Mouse (Mus musculus): ENCODE data around the gene Kat8. TPM values are rescaled to one million over a fixed set of nuclear protein-coding genes. Genes with fewer than 3 reads are reported as not detected.
"Not testable (repeated sequence)": the region's sequence is repeated elsewhere in the genome, so short reads cannot be mapped to it uniquely, and the experiment has no call there.

Gene Kat8
- polyA plus RNA-seq, 1 experiment, result 12.5 TPM

- H3K4me1 ChIP-seq (ENCODE audit: control insufficient read depth, insufficient read depth, low read length), result no peaks in the 10 kb centered on the region; the same call in 1 of the 2 replicates
- under 1% methylated on average over 26 of the region's 26 CpGs for WGBS
- peak; percentile 73; the same call in 1 of the 2 replicates for TF ChIP-seq POLR2A (IDR thresholded peaks at IDR 0.05; ENCODE audit: borderline replicate concordance, extremely low read depth, low read depth, low read length)
- peak; percentile 29; the same call in 1 of the 2 replicates for TF ChIP-seq CTCF (IDR thresholded peaks at IDR 0.05; ENCODE audit: insufficient read depth, low read length)
- H3K4me3 ChIP-seq (replicated peaks; ENCODE audit: extremely low read depth, low read depth, low read length), result peak within 1 kb of the TSS; percentile 78
- DNase-seq, result peak; percentile 92
These were observed 16.9 kb upstream of the Kat8 start, which contains the start of the genes Gm21974 and Vkorc1 for GRCm38 (mm10) chr7:127895442-127895841. Gene Gm21974, minus strand, starts transcription at chr7:127895454. Gene Vkorc1, minus strand, starts transcription at chr7:127895617.

- WGBS, result 62% methylated on average over 7 of the region's 7 CpGs
- DNase-seq; H3K4me3 ChIP-seq (replicated peaks; ENCODE audit: extremely low read depth, low read depth, low read length); H3K4me1 ChIP-seq (ENCODE audit: control insufficient read depth, insufficient read depth, low read length): not testable (repeated sequence)
These were observed 16.4 kb upstream of the Kat8 start for GRCm38 (mm10) chr7:127895891-127896290.

- DNase-seq, result peak; percentile 64
- no peak for TF ChIP-seq POLR2A (IDR thresholded peaks at IDR 0.05; ENCODE audit: borderline replicate concordance, extremely low read depth, low read depth, low read length)
- TF ChIP-seq CTCF (IDR thresholded peaks at IDR 0.05; ENCODE audit: insufficient read depth, low read length), result peak; percentile 80
- 56% methylated on average over 13 of the region's 13 CpGs for WGBS
- H3K4me1 ChIP-seq (ENCODE audit: control insufficient read depth, insufficient read depth, low read length), result no peaks in the 10 kb centered on the region; the same call in 1 of the 2 replicates
- no peak overlapping the region for H3K4me3 ChIP-seq (replicated peaks; ENCODE audit: extremely low read depth, low read depth, low read length)
These were observed 15.9 kb upstream of the Kat8 start for GRCm38 (mm10) chr7:127896384-127896783.

GRCm38 (mm10) chr7:127897542-127897941, 14.8 kb upstream of the Kat8 start:
- DNase-seq, result no peak
- Histone ChIP-seq H3K4me3 (replicated peaks; ENCODE audit: extremely low read depth, low read depth, low read length) (no peak overlapping the region), H3K4me1 (ENCODE audit: control insufficient read depth, insufficient read depth, low read length) (no peaks in the 10 kb centered on the region; the same call in 1 of the 2 replicates)
- TF ChIP-seq CTCF (IDR thresholded peaks at IDR 0.05; ENCODE audit: insufficient read depth, low read length) (no peak), POLR2A (IDR thresholded peaks at IDR 0.05; ENCODE audit: borderline replicate concordance, extremely low read depth, low read depth, low read length) (no peak)
- 87% methylated on average over 7 of the region's 7 CpGs for whole genome bisulfite sequencing

- no peak for TF ChIP-seq CTCF (IDR thresholded peaks at IDR 0.05; ENCODE audit: insufficient read depth, low read length)
- TF ChIP-seq POLR2A (IDR thresholded peaks at IDR 0.05; ENCODE audit: borderline replicate concordance, extremely low read depth, low read depth, low read length), result no peak
- no peak overlapping the region for H3K4me3 ChIP-seq (replicated peaks; ENCODE audit: extremely low read depth, low read depth, low read length)
- no peaks in the 10 kb centered on the region; the same call in 1 of the 2 replicates for H3K4me1 ChIP-seq (ENCODE audit: control insufficient read depth, insufficient read depth, low read length)
- DNase-seq, result no peak
- whole genome bisulfite sequencing, result 40% methylated on average over 10 of the region's 10 CpGs
These were observed 13.9 kb upstream of the Kat8 start for GRCm38 (mm10) chr7:127898179-127898956.

GRCm38 (mm10) chr7:127899997-127900396, 12.3 kb upstream of the Kat8 start:
- Histone ChIP-seq H3K4me3 (replicated peaks; ENCODE audit: extremely low read depth, low read depth, low read length) (no peak overlapping the region), H3K4me1 (ENCODE audit: control insufficient read depth, insufficient read depth, low read length) (peaks cover 3% of the 10 kb centered on the region)
- no peak for DNase-seq
- 31% methylated on average over 7 of the region's 7 CpGs for WGBS
- TF ChIP-seq CTCF (IDR thresholded peaks at IDR 0.05; ENCODE audit: insufficient read depth, low read length) (no peak), POLR2A (IDR thresholded peaks at IDR 0.05; ENCODE audit: borderline replicate concordance, extremely low read depth, low read depth, low read length) (no peak)

- no peak for DNase-seq
- no peak for TF ChIP-seq CTCF (IDR thresholded peaks at IDR 0.05; ENCODE audit: insufficient read depth, low read length)
- no peak for TF ChIP-seq POLR2A (IDR thresholded peaks at IDR 0.05; ENCODE audit: borderline replicate concordance, extremely low read depth, low read depth, low read length)
- 79% methylated on average over 2 of the region's 2 CpGs for WGBS
- H3K4me3 ChIP-seq (replicated peaks; ENCODE audit: extremely low read depth, low read depth, low read length), result no peak overlapping the region
- H3K4me1 ChIP-seq (ENCODE audit: control insufficient read depth, insufficient read depth, low read length), result peaks cover 3% of the 10 kb centered on the region; the same call in 1 of the 2 replicates
These were observed 10.5 kb upstream of the Kat8 start for GRCm38 (mm10) chr7:127901772-127902171.

- peak; percentile 70 for DNase-seq
- TF ChIP-seq CTCF (IDR thresholded peaks at IDR 0.05; ENCODE audit: insufficient read depth, low read length) (no peak), POLR2A (IDR thresholded peaks at IDR 0.05; ENCODE audit: borderline replicate concordance, extremely low read depth, low read depth, low read length) (peak; percentile 78; the same call in 1 of the 2 replicates)
- Histone ChIP-seq H3K4me3 (replicated peaks; ENCODE audit: extremely low read depth, low read depth, low read length) (peak within 1 kb of the TSS; percentile 98), H3K4me1 (ENCODE audit: control insufficient read depth, insufficient read depth, low read length) (peaks cover 3% of the 10 kb centered on the region; the same call in 1 of the 2 replicates)
- WGBS, result 5% methylated on average over 38 of the region's 38 CpGs
These were observed 8.1 kb upstream of the Kat8 start, which contains the start of gene Bckdk for GRCm38 (mm10) chr7:127903971-127904796. Gene Bckdk, plus strand, starts transcription at chr7:127904082.

- no peak for DNase-seq
- 94% methylated on average over 12 of the region's 12 CpGs for WGBS
- H3K4me3 ChIP-seq (replicated peaks; ENCODE audit: extremely low read depth, low read depth, low read length), result no peak overlapping the region
- H3K4me1 ChIP-seq (ENCODE audit: control insufficient read depth, insufficient read depth, low read length), result peaks cover 3% of the 10 kb centered on the region; the same call in 1 of the 2 replicates
- no peak for TF ChIP-seq CTCF (IDR thresholded peaks at IDR 0.05; ENCODE audit: insufficient read depth, low read length)
- no peak for TF ChIP-seq POLR2A (IDR thresholded peaks at IDR 0.05; ENCODE audit: borderline replicate concordance, extremely low read depth, low read depth, low read length)
These were observed 4.4 kb upstream of the Kat8 start for GRCm38 (mm10) chr7:127907939-127908338.
